Comparison of ENCODE assay signal across 19 mouse cellular contexts in genomic region chr1:65337768-65338167, GRCm38 (mm10). TPM values are rescaled to one million over a fixed set of nuclear protein-coding genes. Genes with fewer than 3 reads are reported as not detected.
"Had no signal": no experiment of that assay in that cellular context is flagged by ENCODE, and none has a peak within 500 bp of the region (broad histone marks: within the 10 kb centered on the region; RNA-seq: fewer than 3 reads in every experiment).

No protein-coding gene starts in this region.

- ATAC-seq: liver, postnatal 0 days; midbrain, embryonic 15.5 days had no signal

- H3K27ac ChIP-seq: kidney, embryonic 15.5 days; liver, embryonic 13.5 days; lung, embryonic 15.5 days; macrophage; midbrain, embryonic 15.5 days; neural tube, embryonic 13.5 days had no signal

- DNase-seq: kidney, adult 2 months; kidney, postnatal 14 days; layer of hippocampus, adult 9-11 months; layer of hippocampus, postnatal 36 days; liver, embryonic 13.5 days; liver, postnatal 0 days; lung, postnatal 14 days; right cerebral cortex, postnatal 14 days; thymus, postnatal 36 days had no signal

- H3K27me3 ChIP-seq: kidney, embryonic 15.5 days; liver, embryonic 13.5 days; lung, embryonic 15.5 days; megakaryocyte, embryonic 14.5 days; midbrain, embryonic 15.5 days; neural tube, embryonic 13.5 days had no signal

- H3K36me3 ChIP-seq: kidney, embryonic 15.5 days; liver, embryonic 13.5 days; lung, embryonic 15.5 days; midbrain, embryonic 15.5 days; neural tube, embryonic 13.5 days had no signal

- H3K9me3 ChIP-seq: kidney, embryonic 15.5 days; liver, embryonic 13.5 days; lung, embryonic 15.5 days; megakaryocyte, embryonic 14.5 days; midbrain, embryonic 15.5 days; neural tube, embryonic 13.5 days had no signal

- H3K9ac ChIP-seq: kidney, embryonic 15.5 days; liver, embryonic 13.5 days; liver, postnatal 0 days; lung, embryonic 15.5 days; midbrain, embryonic 15.5 days; neural tube, embryonic 13.5 days had no signal

- H3K4me1 ChIP-seq: kidney, embryonic 15.5 days; liver, embryonic 13.5 days; lung, embryonic 15.5 days; megakaryocyte, embryonic 14.5 days; midbrain, embryonic 15.5 days; neural tube, embryonic 13.5 days had no signal

- H3K4me3 ChIP-seq: kidney, embryonic 15.5 days; liver, embryonic 13.5 days; lung, embryonic 15.5 days; megakaryocyte, embryonic 14.5 days; midbrain, embryonic 15.5 days; neural tube, embryonic 13.5 days had no signal

- H3K4me2 ChIP-seq: kidney, embryonic 15.5 days; liver, embryonic 13.5 days; lung, embryonic 15.5 days; midbrain, embryonic 11.5 days; midbrain, embryonic 15.5 days; neural tube, embryonic 13.5 days had no signal

RNA-seq across cellular contexts. Expression of gene Pth2r, which starts 55.9 kb away (rescaled TPM):
- total RNA-seq: monocyte, adult 5-6 weeks had no signal
- polyA plus RNA-seq: kidney, embryonic 15.5 days; liver, embryonic 13.5 days; lung, embryonic 15.5 days; midbrain, embryonic 11.5 days; stomach, embryonic 16.5 days; thymus, postnatal 0 days had no signal
